Mouse (Mus musculus): ENCODE measurements at regions not wholly inside any gene's neighbourhood (a gene's known extent, or its start where the extent isn't known, plus 50 kb on each side); places are given as distances from the start of the nearest gene placed in this dataset.

- no peak for DNase-seq (ENCODE audit: low read depth, low spot score)
Measured at GRCm38 (mm10) chr15:33759496-33759895, 598.2 kb downstream of the 9430069I07Rik start.

DNA sequence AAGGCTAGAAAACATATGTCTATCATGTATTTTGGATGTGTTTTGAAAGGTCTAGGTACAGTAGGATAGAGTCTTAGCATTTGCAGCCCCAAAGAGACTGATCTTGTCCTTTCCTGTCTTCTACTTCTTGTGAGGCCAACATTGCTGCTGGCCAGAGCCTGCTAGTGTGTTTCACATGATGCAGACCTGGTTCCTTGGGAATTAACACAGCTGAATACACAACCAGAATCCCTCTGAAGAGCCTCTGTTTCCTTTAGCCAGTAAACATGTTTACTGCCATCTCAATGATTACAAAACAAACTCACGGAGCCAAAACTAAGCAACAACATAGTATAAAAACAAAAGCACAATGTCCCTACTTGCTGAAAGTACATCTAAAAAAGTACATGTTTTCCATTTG lies 598.9 kb downstream of the 9430069I07Rik start:
- DNase-seq (ENCODE audit: low read depth, low spot score), result no peak
